Mouse (Mus musculus) stomach, embryonic 14.5 days (tissue): ENCODE measurements around the gene Susd3. TPM values are rescaled to one million over a fixed set of nuclear protein-coding genes. Genes with fewer than 3 reads are reported as not detected.
A peak's percentile ranks its signal among the peaks of the same experiment; 100 is the strongest.

ENCODE experiments used
- ATAC-seq: fragments of 200-750 bp; cut with Nextera tagmentation; 2 replicates; pipeline ENCODE4 v1.8.0; 2017; ENCODE audit warnings: low read depth, moderate TSS enrichment; ENCODE audit not compliant: insufficient number of reproducible peaks, insufficient read depth, low FRiP score
- H3K27ac ChIP-seq: fragments of 300-500 bp; sonication (generic); 2 replicates; pipeline ENCODE4 v1.5.1; 2014; ENCODE audit warnings: mild to moderate bottlenecking, low read length, moderate library complexity, mixed read lengths
- H3K27me3 ChIP-seq: fragments of 300-500 bp; sonication (generic); 2 replicates; pipeline ENCODE4 v1.6.1; 2014; ENCODE audit warnings: low read length, control low read depth, mixed read lengths; ENCODE audit not compliant: control insufficient read depth, insufficient read depth
- H3K36me3 ChIP-seq: fragments of 300-500 bp; sonication (generic); 2 replicates; pipeline ENCODE4 v1.6.1; 2014; ENCODE audit warnings: mild to moderate bottlenecking, control low read depth, low read length, moderate library complexity, mixed read lengths; ENCODE audit not compliant: control insufficient read depth, insufficient read depth
- H3K4me1 ChIP-seq: fragments of 300-500 bp; sonication (generic); 2 replicates; pipeline ENCODE4 v1.6.1; 2014; ENCODE audit warnings: low read length, control low read depth, mixed read lengths; ENCODE audit not compliant: control insufficient read depth, insufficient read depth
- H3K4me2 ChIP-seq: fragments of 300-500 bp; sonication (generic); replicated peaks from 2 replicates; pipeline ENCODE4 v1.6.1; 2014; ENCODE audit warnings: low read depth, low read length, control low read depth
- H3K4me3 ChIP-seq: fragments of 300-500 bp; sonication (generic); 2 replicates; pipeline ENCODE4 v1.5.1; 2014; ENCODE audit warnings: low read depth, low read length, control low read depth
- H3K9ac ChIP-seq: fragments of 300-500 bp; sonication (generic); replicated peaks from 2 replicates; pipeline ENCODE4 v1.6.1; 2014; ENCODE audit warnings: low read depth, mild to moderate bottlenecking, control low read depth, low read length, moderate library complexity, mixed read lengths
- H3K9me3 ChIP-seq: fragments of 300-500 bp; sonication (generic); 2 replicates; pipeline ENCODE4 v1.6.1; 2016; ENCODE audit warnings: low read depth, low read length, control low read depth; ENCODE audit not compliant: control insufficient read depth
- WGBS: fragments of 180-500 bp; shearing (Covaris S2); extraction: QIAGEN DNeasy Blood & Tissue Kit; methylation state at CpG from one replicate; pipeline ENCODE4 v1.1.7; 2014; 5-methylcytosine and 5-hydroxymethylcytosine counted together
- polyA plus RNA-seq: library from polyadenylated mRNA; unstranded; fragments of >200 nt; fragmentation: Nextera tagmentation; extraction: Ambion mirVana; gene quantifications from 2 replicates; pipeline ENCODE4 v1.2.1, GENCODE M21; 2014

Susd3 gene
- polyA plus RNA-seq, 1 experiment from 2014 or later: 1.8 TPM

DNA sequence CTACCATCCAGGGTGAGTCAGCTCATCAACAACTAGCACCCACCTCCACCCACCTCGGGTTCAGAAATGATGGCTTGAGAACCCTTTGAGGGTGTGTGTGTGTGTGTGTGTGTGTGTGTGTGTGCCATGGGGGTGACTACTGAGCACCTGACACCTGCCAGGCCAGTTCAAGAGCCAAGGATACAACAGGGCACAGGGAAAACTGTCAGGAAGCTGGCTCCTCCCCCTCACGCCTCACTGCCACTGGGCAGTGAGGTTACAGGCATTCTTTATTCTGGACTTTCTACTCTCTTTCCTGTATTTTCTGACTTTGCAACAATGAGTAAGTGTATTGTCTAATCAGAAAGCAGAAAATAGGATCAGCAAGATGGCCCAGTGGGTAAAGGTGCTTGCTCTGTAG lies 1.1 kb upstream of the Susd3 start:
- H3K9me3 ChIP-seq: no peaks in the 10 kb centered on the region
- H3K4me2 ChIP-seq: no peak overlapping the region
- H3K27ac ChIP-seq: no peak overlapping the region
- no peaks in the 10 kb centered on the region for H3K36me3 ChIP-seq
- no peak overlapping the region for H3K4me3 ChIP-seq
- no peaks in the 10 kb centered on the region for H3K4me1 ChIP-seq
- WGBS: 75% methylated on average over 2 of the region's 2 CpGs
- no peak overlapping the region for H3K9ac ChIP-seq
- ATAC-seq: no peak
- peaks cover 14% of the 10 kb centered on the region; the same call in 1 of the 2 replicates for H3K27me3 ChIP-seq

DNA sequence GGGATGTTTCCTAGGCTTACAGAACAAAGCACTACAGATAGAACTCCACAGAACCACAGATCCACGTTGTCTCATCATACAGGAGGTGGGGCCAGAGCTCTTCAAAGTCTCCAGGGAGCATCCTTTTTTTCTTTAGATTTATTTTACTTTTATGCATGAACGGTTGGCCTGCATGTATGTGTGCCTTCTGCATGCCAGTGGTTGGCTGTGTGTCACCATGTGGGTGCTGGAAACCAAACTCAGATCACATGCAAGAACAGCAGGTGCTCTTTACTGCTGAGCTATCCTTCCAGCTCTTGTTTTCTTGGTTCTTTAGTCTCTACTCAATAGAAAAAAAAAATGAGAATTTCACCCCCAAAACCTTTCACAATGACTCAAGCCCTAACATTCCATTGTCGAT lies 417 bp upstream of the Susd3 start:
- 49% methylated on average over 3 of the region's 3 CpGs for WGBS
- no peak overlapping the region for H3K9ac ChIP-seq
- no peaks in the 10 kb centered on the region for H3K36me3 ChIP-seq
- H3K27ac ChIP-seq: no peak overlapping the region
- no peak overlapping the region for H3K4me2 ChIP-seq
- H3K4me3 ChIP-seq: no peak overlapping the region
- peaks cover 14% of the 10 kb centered on the region; the same call in 1 of the 2 replicates for H3K27me3 ChIP-seq
- ATAC-seq: no peak
- H3K4me1 ChIP-seq: no peaks in the 10 kb centered on the region
- no peaks in the 10 kb centered on the region for H3K9me3 ChIP-seq

DNA sequence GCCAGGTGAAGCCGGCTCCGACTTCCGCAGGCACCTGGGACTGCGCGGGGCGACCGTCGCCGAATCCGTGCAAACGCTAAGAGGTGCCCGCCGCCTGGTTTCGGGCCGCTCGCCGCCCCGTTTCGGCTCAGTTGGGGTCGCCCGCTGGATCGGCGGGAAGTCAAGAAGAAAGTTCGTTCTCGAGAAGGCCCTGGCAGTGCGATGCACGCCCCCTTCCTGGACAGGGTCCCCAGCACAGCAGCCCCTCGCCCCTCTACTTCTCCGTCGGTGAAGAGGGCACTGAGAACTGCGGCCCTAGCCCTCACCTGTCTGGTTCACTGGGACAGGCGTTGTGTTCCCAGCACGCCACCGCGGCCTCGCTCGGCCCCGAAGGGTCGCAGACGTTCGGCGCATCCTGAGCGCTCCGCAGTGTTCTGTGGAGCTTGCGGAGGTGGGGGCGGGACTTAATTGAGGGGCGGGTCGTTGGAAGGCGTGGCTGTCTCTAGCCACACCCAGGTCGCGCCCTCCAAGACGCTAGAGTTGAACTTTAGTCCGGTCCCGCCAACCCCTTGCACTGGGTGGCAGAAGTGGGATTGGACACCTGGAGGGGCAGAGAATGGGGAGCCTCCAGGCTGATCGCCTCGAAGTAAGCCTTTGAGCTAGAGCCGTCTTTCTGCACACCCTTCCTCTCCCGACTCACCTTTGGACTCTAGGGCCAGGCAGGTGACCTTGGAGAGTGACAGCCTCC lies 603 bp downstream of the Susd3 start:
- no peak overlapping the region for H3K9ac ChIP-seq
- H3K4me1 ChIP-seq: no peaks in the 10 kb centered on the region
- no peaks in the 10 kb centered on the region for H3K9me3 ChIP-seq
- WGBS: 1% methylated on average over 58 of the region's 58 CpGs
- H3K4me2 ChIP-seq: peak overlapping the region; percentile 82
- peaks cover 14% of the 10 kb centered on the region; the same call in 1 of the 2 replicates for H3K27me3 ChIP-seq
- peak; percentile 76 for ATAC-seq
- peak overlapping the region; percentile 40 for H3K4me3 ChIP-seq
- no peaks in the 10 kb centered on the region for H3K36me3 ChIP-seq
- no peak overlapping the region for H3K27ac ChIP-seq

DNA sequence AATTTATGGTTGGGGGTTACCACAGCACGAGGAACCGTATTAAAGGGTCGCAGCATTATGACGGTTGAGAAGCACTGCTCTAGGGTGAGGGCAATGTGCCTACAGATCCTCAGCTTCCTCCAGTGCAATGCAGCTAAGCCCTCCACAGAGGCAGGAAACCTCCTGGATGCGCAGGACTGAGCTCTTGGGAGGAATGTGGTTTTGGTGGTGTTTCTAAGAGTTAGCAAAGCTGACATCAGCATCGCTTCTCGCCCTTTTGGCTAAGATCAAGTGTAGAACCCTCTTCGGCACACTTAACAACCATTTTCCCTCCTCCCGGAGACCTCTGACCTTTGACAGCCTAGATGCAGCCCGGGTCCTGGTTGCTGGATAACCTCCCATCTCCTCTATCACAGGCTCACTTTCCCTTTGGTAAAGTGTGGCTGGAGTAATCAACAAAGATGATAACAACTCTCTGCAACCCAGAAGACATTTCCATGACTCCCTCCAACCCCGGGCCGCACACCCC lies 1.2 kb downstream of the Susd3 start:
- Histone ChIP-seq H3K36me3 (no peaks in the 10 kb centered on the region), H3K27me3 (peaks cover 14% of the 10 kb centered on the region; the same call in 1 of the 2 replicates), H3K27ac (no peak overlapping the region), H3K9me3 (no peaks in the 10 kb centered on the region), H3K4me3 (peak overlapping the region; percentile 40), H3K9ac (no peak overlapping the region), H3K4me2 (peak overlapping the region; percentile 82), H3K4me1 (no peaks in the 10 kb centered on the region)
- 38% methylated on average over 12 of the region's 12 CpGs for WGBS
- ATAC-seq: no peak

DNA sequence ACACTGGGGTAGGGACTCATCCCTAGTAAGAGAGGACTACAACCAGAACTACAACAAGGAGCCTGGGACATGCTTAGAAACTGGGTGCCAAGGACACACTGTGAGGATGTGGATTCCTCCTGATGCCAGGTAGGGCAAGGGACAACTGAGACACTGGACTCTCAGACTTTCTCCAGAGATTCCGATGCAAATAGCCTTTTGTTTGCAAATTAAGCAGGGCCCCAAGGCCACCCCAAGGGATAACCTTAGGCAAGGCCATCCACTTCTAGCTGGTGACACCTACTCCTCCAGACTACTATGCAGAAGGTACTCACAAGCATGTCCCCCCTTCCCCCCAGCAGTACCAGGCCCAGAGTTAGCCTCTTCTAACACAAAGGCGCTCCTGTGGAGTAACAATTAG lies 1.9 kb downstream of the Susd3 start:
- 76% methylated on average over 2 of the region's 2 CpGs for WGBS
- no peaks in the 10 kb centered on the region for H3K9me3 ChIP-seq
- no peak for ATAC-seq
- H3K4me2 ChIP-seq: no peak overlapping the region
- no peak overlapping the region for H3K27ac ChIP-seq
- peaks cover 14% of the 10 kb centered on the region; the same call in 1 of the 2 replicates for H3K27me3 ChIP-seq
- no peaks in the 10 kb centered on the region for H3K4me1 ChIP-seq
- H3K36me3 ChIP-seq: no peaks in the 10 kb centered on the region
- H3K4me3 ChIP-seq: no peak overlapping the region
- no peak overlapping the region for H3K9ac ChIP-seq

DNA sequence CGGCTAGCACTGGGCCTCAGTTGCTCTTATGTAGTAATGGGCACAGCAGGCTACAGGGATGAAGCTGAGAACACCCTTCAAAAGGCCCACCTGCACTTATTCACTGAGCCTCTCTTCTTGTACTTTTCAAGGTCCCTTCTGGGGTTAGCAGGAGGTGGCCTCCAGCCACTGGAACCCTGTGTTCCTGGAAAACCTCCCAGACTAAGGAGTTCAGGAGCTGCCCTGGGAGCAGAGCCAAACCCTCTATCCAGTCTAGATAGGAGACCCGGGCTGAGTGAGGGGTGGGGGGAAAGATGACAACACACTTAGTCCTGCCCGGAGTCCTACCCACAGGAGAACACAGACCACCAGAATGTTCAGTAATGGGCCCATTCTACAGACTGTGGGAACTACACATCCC lies 2.5 kb downstream of the Susd3 start:
- no peak for ATAC-seq
- Histone ChIP-seq H3K4me3 (no peak overlapping the region), H3K27ac (no peak overlapping the region)

DNA sequence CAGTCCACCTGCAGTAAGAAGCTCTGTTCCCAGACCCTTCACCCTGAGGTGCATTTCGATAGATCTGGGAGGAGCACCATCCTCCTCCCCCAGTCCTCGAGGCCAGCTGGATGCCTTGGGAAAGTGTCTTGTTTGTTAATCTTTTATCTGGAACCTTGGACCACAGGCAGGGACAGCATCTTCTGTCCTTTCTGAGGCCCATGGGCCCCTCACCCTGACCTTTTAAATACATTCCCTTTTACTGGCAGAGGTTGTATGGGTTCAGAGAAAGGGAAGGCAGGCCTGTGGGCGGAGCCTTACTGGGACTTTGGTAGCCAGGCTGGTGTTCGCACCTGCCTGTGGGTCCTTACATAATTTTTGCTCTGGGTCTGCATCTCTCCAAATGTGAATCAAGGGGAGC lies 3.3 kb downstream of the Susd3 start:
- Histone ChIP-seq H3K36me3 (no peaks in the 10 kb centered on the region), H3K27ac (no peak overlapping the region), H3K9me3 (no peaks in the 10 kb centered on the region), H3K4me3 (no peak overlapping the region), H3K9ac (no peak overlapping the region), H3K27me3 (peaks cover 14% of the 10 kb centered on the region; the same call in 1 of the 2 replicates), H3K4me1 (no peaks in the 10 kb centered on the region), H3K4me2 (no peak overlapping the region)
- 51% methylated on average over 4 of the region's 4 CpGs for WGBS
- ATAC-seq: no peak

More for the DNA sequence above, 2.5 kb downstream of the Susd3 start:
- no peaks in the 10 kb centered on the region for H3K4me1 ChIP-seq
- H3K9me3 ChIP-seq: no peaks in the 10 kb centered on the region
- 72% methylated on average over 3 of the region's 3 CpGs for WGBS
- H3K36me3 ChIP-seq: no peaks in the 10 kb centered on the region
- H3K9ac ChIP-seq: no peak overlapping the region
- H3K27me3 ChIP-seq: peaks cover 14% of the 10 kb centered on the region; the same call in 1 of the 2 replicates
- H3K4me2 ChIP-seq: no peak overlapping the region

DNA sequence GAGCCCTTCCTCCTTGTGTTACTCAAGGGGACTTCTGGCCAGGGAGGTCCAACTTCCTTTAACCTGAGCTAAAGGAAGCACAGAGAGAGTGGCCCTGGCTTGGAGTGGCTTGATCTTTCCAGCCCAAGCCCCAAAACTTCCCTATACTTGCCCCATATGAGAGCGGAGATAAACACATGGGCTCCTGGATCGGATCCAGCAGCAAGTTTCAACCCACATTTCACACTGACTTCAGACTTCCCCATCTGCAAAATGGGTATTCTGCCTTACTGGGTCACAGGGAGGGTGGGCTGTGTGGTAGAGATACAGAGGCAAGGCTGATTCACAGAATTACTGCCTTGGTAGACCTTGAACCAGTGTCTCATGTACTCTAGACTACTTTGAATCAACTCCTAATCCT lies 5.0 kb downstream of the Susd3 start:
- H3K27ac ChIP-seq: no peak overlapping the region
- H3K9me3 ChIP-seq: no peaks in the 10 kb centered on the region
- H3K9ac ChIP-seq: no peak overlapping the region
- no peaks in the 10 kb centered on the region for H3K4me1 ChIP-seq
- no peak overlapping the region for H3K4me3 ChIP-seq
- no peak for ATAC-seq
- no peak overlapping the region for H3K4me2 ChIP-seq
- no peaks in the 10 kb centered on the region for H3K36me3 ChIP-seq
- WGBS: 92% methylated on average over 2 of the region's 2 CpGs
- H3K27me3 ChIP-seq: peaks cover 14% of the 10 kb centered on the region; the same call in 1 of the 2 replicates
